Mouse (Mus musculus) adrenal gland, postnatal 4 days (tissue): ENCODE measurements at regions not wholly inside any gene's neighbourhood (a gene's known extent, or its start where the extent isn't known, plus 50 kb on each side); places are given as distances from the start of the nearest gene placed in this dataset.

Source experiments
- DNase-seq, 2 experiments: peaks; one replicate each; pipeline ENCODE4 v3.0.0; 2021 to 2022; ENCODE audit warnings: low spot score in 2 of 2, mixed read lengths in 2 of 2

DNA sequence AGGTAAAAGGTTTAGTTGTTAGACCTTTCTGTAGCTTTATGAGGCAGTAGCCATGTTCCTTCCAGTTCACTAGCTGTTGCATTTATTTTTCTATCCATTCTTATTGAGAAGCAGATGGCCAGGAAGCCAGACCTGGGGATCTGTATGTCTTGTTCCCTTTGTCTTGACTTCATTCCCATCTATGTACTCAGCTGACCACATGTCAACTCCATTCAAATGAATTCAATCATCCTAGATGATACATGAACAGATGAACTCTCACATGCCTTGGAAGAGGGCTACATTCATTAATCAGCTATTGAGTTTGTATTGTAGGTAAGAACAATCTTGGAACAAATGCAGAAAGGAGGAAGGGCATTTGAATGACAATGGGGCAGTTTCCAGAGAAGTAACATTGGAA, 2722.7 kb upstream of the Lrrc6 start:
- DNase-seq: no peak

DNA sequence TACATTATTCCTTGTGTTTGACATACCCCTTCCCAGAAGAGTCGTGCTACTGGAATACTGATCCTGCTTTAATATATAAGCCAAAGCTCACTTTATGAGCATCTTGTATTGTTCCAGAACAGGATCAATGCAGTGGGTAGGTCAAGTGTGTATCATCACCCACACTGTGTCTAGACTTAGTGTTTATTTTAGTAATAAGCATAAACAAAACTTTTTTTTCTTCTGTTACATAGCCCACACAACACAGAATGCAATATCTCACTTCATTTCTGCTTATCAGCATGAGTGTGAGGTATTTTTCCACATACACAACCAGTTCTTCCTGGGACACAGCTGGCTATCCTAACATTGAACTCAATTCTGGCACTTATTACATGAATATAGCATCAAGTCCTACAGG, 2721.7 kb upstream of the Lrrc6 start:
- no peak for DNase-seq
